Mouse (Mus musculus): ENCODE measurements at regions not wholly inside any gene's neighbourhood (a gene's known extent, or its start where the extent isn't known, plus 50 kb on each side); places are given as distances from the start of the nearest gene placed in this dataset.

DNA sequence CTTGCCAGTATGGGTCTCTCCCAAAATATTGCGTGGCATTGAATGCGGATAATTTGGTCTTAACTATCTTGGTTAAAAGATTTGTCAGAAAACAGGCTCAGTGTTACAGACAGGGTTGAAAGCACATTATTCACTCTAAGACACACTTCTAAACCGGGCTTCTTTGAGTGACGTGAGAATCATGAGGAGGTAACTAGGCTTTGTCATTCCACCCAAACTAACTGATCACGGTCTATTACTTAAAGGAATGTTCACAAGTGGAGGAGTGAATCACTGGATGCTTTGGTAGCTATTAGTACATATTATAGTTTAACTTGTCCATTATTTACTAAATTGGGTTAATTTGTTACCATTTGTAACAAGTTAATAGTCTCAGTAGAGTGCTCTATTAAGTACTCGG is 352.9 kb upstream of the Dab2 start:
- TF ChIP-seq EP300 (IDR thresholded peaks at IDR 0.05; ENCODE audit: low read depth) (no peak), CTCF (IDR thresholded peaks at IDR 0.05; ENCODE audit: low read depth) (no peak)

All from liver, postnatal 0 days (tissue).